Mouse (Mus musculus) kidney, postnatal 0 days (tissue): ENCODE results near the gene B3glct. TPM values are rescaled to one million over a fixed set of nuclear protein-coding genes. Genes with fewer than 3 reads are reported as not detected.

Source experiments
- ATAC-seq: fragments of 200-750 bp; cut with Nextera tagmentation; replicated peaks from 2 replicates; pipeline ENCODE4 v1.8.0; 2017; ENCODE audit warnings: low read depth, moderate number of reproducible peaks, moderate TSS enrichment, moderate library complexity; ENCODE audit not compliant: low FRiP score
- DNase-seq: peaks from one replicate; pipeline ENCODE4 v3.0.0-alpha.2; 2016; ENCODE audit warnings: low spot score
- H3K27ac ChIP-seq: fragments of 300-500 bp; sonication (generic); 2 replicates; pipeline ENCODE4 v1.5.1; 2014; ENCODE audit warnings: mild to moderate bottlenecking
- H3K27me3 ChIP-seq: fragments of 300-500 bp; sonication (generic); 2 replicates; pipeline ENCODE4 v1.6.1; 2014; ENCODE audit warnings: low read length, mixed read lengths; ENCODE audit not compliant: insufficient read depth
- H3K36me3 ChIP-seq: fragments of 300-500 bp; sonication (generic); 2 replicates; pipeline ENCODE4 v1.6.1; 2014; ENCODE audit warnings: low read length, mixed read lengths; ENCODE audit not compliant: insufficient read depth
- H3K4me1 ChIP-seq: fragments of 300-500 bp; sonication (generic); replicated peaks from 2 replicates; pipeline ENCODE4 v1.6.1; 2014; ENCODE audit warnings: antibody characterized with exemption, low read length, mixed read lengths; ENCODE audit not compliant: insufficient read depth
- H3K4me2 ChIP-seq: fragments of 300-500 bp; sonication (generic); 2 replicates; pipeline ENCODE4 v1.6.1; 2014; ENCODE audit warnings: mild to moderate bottlenecking, low read length, moderate library complexity, mixed read lengths
- H3K4me3 ChIP-seq: fragments of 300-500 bp; sonication (generic); replicated peaks from 2 replicates; pipeline ENCODE4 v1.5.1; 2014; ENCODE audit warnings: low read depth, low read length
- H3K9ac ChIP-seq: fragments of 300-500 bp; sonication (generic); 2 replicates; pipeline ENCODE4 v1.6.1; 2014; ENCODE audit warnings: low read depth, low read length
- H3K9me3 ChIP-seq: fragments of 300-500 bp; sonication (generic); replicated peaks from 2 replicates; pipeline ENCODE4 v1.6.1; 2016; ENCODE audit warnings: low read length, inconsistent platforms, mixed read lengths
- CTCF ChIP-seq: IDR thresholded peaks from 2 replicates; pipeline ENCODE4 v1.5.1; 2016; ENCODE audit warnings: antibody characterized with exemption, low read depth, mild to moderate bottlenecking, moderate library complexity
- WGBS: fragments of 180-500 bp; shearing (Covaris S2); extraction: QIAGEN DNeasy Blood & Tissue Kit; methylation state at CpG from one replicate; pipeline ENCODE4 v1.1.7; 2014; 5-methylcytosine and 5-hydroxymethylcytosine counted together
- polyA plus RNA-seq: library from polyadenylated mRNA; unstranded; fragments of >200 nt; fragmentation: Nextera tagmentation; extraction: Ambion mirVana; gene quantifications from 2 replicates; pipeline ENCODE4 v1.2.1, GENCODE M21; 2015

Gene B3glct
- polyA plus RNA-seq, 1 experiment from 2014 or later, result 15.4 TPM

GRCm38 (mm10) chr5:149776038-149776437 lies 98.0 kb downstream of the B3glct start:
- H3K9me3 ChIP-seq, result no peaks in the 10 kb centered on the region
- H3K9ac ChIP-seq, result no peak overlapping the region
- no peak for TF ChIP-seq CTCF
- H3K27ac ChIP-seq, result no peak overlapping the region
- no peak overlapping the region for H3K4me3 ChIP-seq
- ATAC-seq, result no peak
- H3K27me3 ChIP-seq, result no peaks in the 10 kb centered on the region
- no peak for DNase-seq
- WGBS, result 73% methylated on average over 7 of the region's 7 CpGs
- no peak overlapping the region for H3K4me2 ChIP-seq
- H3K36me3 ChIP-seq, result no peaks in the 10 kb centered on the region
- H3K4me1 ChIP-seq, result no peaks in the 10 kb centered on the region

- TF ChIP-seq CTCF, result no peak
- ATAC-seq (no peak), DNase-seq (peak; percentile 13)
- no peak overlapping the region for H3K9ac ChIP-seq
- H3K4me3 ChIP-seq, result no peak overlapping the region
- H3K4me1 ChIP-seq, result no peaks in the 10 kb centered on the region
- WGBS, result 50% methylated on average over 6 of the region's 6 CpGs
- H3K4me2 ChIP-seq, result no peak overlapping the region
- H3K36me3 ChIP-seq, result no peaks in the 10 kb centered on the region
- H3K27me3 ChIP-seq, result no peaks in the 10 kb centered on the region
- H3K27ac ChIP-seq, result no peak overlapping the region
- H3K9me3 ChIP-seq, result no peaks in the 10 kb centered on the region; the same call in 1 of the 2 replicates
Measured at GRCm38 (mm10) chr5:149779740-149780139, 101.7 kb downstream of the B3glct start.

- Histone ChIP-seq H3K4me2 (no peak overlapping the region), H3K9me3 (no peaks in the 10 kb centered on the region; the same call in 1 of the 2 replicates), H3K4me1 (no peaks in the 10 kb centered on the region), H3K27me3 (no peaks in the 10 kb centered on the region), H3K27ac (no peak overlapping the region), H3K36me3 (no peaks in the 10 kb centered on the region), H3K9ac (no peak overlapping the region), H3K4me3 (no peak overlapping the region)
- ATAC-seq (no peak), DNase-seq (no peak)
- peak; percentile 55 for TF ChIP-seq CTCF
- WGBS, result 99% methylated on average over 2 of the region's 2 CpGs
Measured at GRCm38 (mm10) chr5:149780411-149780810, 102.4 kb downstream of the B3glct start.

- Histone ChIP-seq H3K9ac (no peak overlapping the region), H3K9me3 (0 out of 2 replicates have a peak, but pooled peaks cover 6% of the 10 kb centered on the region), H3K4me3 (no peak overlapping the region), H3K27me3 (no peaks in the 10 kb centered on the region), H3K4me1 (no peaks in the 10 kb centered on the region), H3K4me2 (no peak overlapping the region), H3K27ac (no peak overlapping the region), H3K36me3 (no peaks in the 10 kb centered on the region)
- no peak for TF ChIP-seq CTCF
- DNase-seq (peak; percentile 61), ATAC-seq (no peak)
- 18% methylated on average over 8 of the region's 8 CpGs for WGBS
Measured at GRCm38 (mm10) chr5:149790087-149790486, 112.1 kb downstream of the B3glct start.

- Histone ChIP-seq H3K4me2 (no peak overlapping the region), H3K9ac (no peak overlapping the region), H3K4me1 (no peaks in the 10 kb centered on the region), H3K36me3 (no peaks in the 10 kb centered on the region), H3K9me3 (no peaks in the 10 kb centered on the region), H3K4me3 (no peak overlapping the region), H3K27ac (no peak overlapping the region), H3K27me3 (no peaks in the 10 kb centered on the region)
- DNase-seq, result no peak
- 87% methylated on average over 2 of the region's 2 CpGs for WGBS
- ATAC-seq, result no peak
- no peak for TF ChIP-seq CTCF
Measured at GRCm38 (mm10) chr5:149810071-149810470, 132.0 kb downstream of the B3glct start.

GRCm38 (mm10) chr5:149811835-149812234 lies 133.8 kb downstream of the B3glct start:
- Histone ChIP-seq H3K4me3 (no peak overlapping the region), H3K27me3 (no peaks in the 10 kb centered on the region), H3K9me3 (no peaks in the 10 kb centered on the region), H3K36me3 (no peaks in the 10 kb centered on the region), H3K4me1 (no peaks in the 10 kb centered on the region), H3K27ac (no peak overlapping the region), H3K9ac (no peak overlapping the region), H3K4me2 (no peak overlapping the region)
- peak; percentile 62 for DNase-seq
- WGBS, result 35% methylated on average over 6 of the region's 6 CpGs
- no peak for ATAC-seq
- TF ChIP-seq CTCF, result no peak

Other genes starting within 250 kb of the B3glct start
- 0.14 and 0.23 TPM in 2 replicates for gene Tex26, start 238.6 kb upstream of the B3glct start, polyA plus RNA-seq
- 0.05 TPM in 1 of 2 replicates, not detected in the other for gene Wdr95, start 149.6 kb upstream of the B3glct start, polyA plus RNA-seq
- 25.0 and 27.4 TPM in 2 replicates for gene Hsph1, start 41.9 kb upstream of the B3glct start, polyA plus RNA-seq